Mouse (Mus musculus): ENCODE data around the gene Qser1.
"Not testable (repeated sequence)": the region's sequence is repeated elsewhere in the genome, so short reads cannot be mapped to it uniquely, and the experiment has no call there.

Qser1 gene

DNA sequence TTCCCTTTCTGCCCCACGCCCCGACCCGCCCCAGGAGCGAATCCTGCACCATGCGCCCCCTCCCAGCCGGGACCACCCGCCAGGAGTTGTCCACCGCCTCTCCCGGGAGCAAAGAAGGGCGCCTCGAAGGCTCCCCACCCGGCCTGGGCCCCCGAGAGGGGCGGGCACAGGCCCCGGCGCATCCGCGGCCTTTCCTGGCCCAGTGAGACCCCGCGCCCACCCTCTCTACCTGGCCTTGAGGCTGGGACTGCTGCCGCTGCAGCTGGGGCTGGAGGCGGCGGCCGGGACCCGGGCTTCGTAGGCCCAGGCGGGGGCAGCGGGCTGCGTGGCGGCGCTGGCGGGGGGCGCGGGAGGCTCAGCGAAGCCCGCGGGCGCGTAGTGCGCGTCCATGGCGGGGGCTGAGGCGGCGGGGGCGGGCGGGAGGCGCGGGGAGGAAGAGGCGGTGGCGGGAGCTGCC lies at the start of gene Qser1:
Gene Qser1, minus strand, starts transcription at position 390 of the 457 bp plus-strand sequence.
- no peak for DNase-seq (ENCODE audit: low read depth in 1 of 2, low spot score in 2 of 2)

DNA sequence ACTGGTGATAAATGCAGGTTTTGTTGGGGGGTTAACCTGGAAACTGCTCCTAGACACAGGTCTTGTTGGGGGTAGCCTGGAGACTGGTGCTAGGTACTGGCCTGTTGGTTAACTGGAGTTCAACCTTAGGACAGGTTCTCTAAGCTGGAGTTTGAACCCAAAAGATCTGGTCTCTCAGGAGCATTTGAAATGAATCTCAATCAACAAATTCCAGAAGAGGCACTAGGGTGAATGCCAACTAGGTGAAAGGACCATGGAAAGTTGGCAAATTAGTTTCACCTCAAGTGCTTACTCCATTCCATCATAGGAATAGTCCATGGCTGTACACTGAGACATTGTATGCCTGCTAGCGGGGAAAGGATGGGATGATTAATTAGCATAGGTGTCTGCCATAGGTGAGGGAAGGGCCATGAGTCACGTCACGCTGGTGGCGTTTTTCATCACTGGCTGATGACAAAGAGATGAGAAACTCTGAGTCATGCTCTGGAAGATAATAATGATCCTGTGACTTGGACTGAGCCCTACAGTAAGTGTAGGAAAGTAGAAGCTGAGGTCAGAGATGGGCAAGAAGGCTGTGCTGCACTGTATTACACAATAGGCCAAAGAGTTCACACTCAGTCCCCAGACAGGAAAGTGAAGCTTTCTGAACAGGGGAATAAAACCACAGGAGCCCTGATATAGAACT lies 47.8 kb upstream of the Qser1 start:
- peak in 1 of 2 experiments; percentile 2 for DNase-seq (ENCODE audit: low read depth in 1 of 2, low spot score in 2 of 2)

DNA sequence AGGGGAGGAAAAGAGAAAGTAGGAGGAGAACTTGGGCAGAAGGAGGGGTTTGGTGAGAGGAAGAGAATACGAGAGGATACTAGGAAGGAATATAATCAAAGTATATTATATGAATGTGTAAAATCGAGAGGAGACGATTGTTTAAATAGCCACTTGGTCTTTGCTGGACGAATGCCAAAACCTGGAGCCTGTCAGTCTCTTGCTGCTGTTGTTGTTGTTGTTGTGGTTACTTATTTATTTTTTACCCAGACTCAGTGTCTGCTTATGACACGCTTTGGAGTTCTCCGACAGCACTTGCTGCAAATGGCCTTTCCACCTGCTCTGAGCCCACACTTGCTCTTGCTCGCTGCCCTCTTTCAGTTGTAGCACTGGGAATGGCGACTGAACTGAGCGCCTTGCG lies 43.9 kb upstream of the Qser1 start:
- DNase-seq (ENCODE audit: low read depth in 1 of 2, low spot score in 2 of 2), result no peak

DNA sequence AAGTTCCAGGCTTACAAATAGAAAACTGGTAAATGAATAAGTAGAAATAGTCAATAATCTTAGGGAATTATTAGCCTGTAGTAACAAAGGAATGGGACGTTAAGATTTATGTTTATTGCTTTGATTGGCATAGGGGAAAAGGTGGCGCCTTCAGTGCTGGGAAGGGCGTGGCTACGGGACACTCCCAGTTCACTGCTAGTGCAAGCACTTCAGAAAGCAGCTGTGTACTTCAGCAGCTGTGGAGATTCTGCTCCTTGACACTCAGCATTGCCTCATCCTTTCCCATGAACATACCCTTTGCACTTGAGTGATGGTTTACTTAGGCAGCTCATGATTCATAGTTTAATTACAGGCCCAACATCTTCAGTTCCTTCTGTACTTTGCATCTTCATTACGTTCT lies 42.5 kb upstream of the Qser1 start:
- no peak for DNase-seq (ENCODE audit: low read depth in 1 of 2, low spot score in 2 of 2)

DNA sequence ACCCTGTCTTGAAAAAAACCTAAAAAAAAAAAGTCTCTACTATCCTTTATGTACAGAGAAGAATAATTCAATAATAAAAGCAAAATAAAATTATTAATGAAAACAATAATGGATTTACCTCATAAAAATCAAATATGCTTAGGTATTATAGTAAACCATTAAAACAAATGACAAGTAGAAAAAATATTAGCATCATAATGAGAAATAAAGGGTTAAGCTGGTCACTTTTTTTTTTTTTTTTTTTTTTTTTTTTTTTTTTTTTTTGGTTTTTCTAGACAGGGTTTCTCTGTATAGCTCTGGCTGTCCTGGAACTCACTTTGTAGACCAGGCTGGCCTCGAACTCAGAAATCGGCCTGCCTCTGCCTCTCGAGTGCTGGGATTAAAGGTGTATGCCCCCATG lies 41.5 kb upstream of the Qser1 start:
- not testable (repeated sequence) for DNase-seq (ENCODE audit: low read depth in 1 of 2, low spot score in 2 of 2)

DNA sequence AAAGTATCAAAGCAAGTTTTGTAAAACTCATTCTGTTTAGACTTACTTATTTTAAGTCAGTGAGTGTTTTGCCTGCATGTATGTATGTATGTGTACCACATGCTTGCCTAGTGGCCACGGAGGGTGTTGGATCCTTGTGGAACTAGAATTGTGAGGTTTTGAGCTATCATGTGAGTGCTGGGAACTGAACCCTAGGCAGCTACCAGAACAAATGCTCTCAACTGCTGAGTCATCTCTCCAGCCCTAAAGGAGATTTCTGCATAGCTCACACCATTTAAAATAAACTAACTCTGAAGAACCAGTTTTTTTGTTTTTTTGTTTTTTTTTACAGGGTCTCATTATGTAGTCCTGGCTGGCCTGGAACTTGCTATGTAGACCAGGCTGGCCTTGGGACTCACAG lies 39.7 kb upstream of the Qser1 start:
- DNase-seq (ENCODE audit: low read depth in 1 of 2, low spot score in 2 of 2), result no peak

DNA sequence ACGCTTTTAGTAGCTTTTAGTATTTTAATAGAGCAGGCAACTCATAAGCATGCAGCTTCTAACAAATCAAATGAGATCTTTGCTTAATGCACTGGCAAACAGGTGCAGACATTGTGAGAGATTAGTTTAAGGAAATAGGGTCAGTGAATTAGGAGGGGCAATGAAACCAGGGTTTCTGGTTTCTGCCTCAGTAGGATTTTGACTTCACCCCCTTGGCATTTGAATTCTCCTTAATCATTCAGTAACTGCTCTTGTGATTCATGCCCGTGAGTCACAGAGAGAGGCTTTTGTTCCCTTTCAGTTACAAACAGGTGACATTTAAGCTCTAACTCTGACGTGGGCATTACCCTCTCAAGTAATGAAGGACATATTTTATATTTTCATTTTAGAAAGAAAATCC lies 39.2 kb upstream of the Qser1 start:
- no peak for DNase-seq (ENCODE audit: low read depth in 1 of 2, low spot score in 2 of 2)

DNA sequence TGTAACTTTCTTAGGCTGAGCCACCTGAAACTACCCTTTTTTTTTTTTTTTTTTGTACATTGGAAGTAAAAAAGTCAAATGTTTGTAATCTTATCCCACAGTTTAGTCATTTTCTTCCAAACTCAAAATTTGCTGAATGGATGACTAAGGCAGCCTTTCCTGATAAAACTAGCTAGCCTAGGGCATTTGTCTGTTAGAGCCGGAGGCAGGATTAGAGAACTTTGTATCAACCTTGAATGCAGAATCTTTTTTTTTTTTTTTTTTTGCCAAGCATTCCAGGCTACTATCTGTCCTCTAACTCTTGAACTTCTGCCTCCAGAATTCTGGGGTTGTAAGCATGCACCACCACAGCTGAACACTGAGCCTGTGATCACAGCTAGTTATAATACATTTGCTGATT lies 38.3 kb upstream of the Qser1 start:
- no peak for DNase-seq (ENCODE audit: low read depth in 1 of 2, low spot score in 2 of 2)

DNA sequence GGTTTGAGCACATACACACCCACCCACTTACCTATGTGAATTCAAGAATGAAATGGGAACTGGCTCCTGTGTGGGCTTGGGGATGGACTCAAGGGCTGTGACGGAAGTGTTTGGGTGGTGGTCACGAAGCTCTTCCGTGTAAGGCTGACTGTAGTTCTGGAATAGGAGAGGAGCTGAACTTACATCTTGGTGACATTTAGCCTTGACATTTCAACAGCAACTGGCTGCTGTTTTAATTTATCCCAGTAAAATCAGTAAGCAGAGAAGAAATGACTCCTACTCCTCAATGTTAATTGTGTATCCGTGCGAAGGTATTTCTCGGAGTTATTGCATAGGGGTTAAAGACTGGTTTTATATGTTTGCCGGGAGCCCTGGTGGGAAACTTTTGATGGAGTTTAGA lies 36.0 kb upstream of the Qser1 start:
- no peak for DNase-seq (ENCODE audit: low read depth in 1 of 2, low spot score in 2 of 2)

DNA sequence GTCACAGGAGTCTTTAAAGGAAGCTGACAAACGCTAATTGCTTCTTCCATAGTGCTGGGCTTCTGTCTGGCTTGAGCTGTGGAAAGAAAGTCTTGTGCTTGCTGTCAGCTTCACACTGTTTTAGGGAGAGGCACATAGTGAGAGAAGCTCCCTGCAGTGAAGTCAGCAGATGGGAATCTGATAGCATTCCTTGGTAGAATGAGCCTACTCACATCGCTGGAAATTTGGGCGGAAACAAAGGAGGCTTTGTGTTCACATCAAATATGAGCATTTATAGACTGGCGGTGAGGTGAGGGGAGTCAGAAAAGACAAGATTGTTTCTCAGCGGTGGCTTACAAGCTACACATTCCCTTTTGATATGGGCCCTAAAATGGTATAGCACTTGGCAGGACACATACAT lies 35.1 kb upstream of the Qser1 start:
- DNase-seq (ENCODE audit: low read depth in 1 of 2, low spot score in 2 of 2), result no peak

DNA sequence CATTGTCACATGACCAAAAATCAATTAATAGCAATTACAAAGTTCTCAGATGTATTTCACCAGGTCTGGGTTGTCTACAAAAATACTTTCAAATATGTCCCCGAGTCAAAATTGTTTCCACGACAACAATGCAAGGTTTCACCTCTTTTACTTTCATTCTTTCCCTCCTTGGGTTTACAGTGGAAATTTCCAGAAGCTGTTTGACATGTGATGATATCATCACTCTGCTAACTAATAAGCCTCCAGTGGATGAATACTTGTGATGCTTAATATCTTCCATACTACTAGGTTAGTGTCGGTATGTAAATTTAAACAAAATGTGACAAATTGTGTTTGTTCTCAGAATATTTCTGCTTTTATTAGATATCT lies 33.4 kb upstream of the Qser1 start:
- DNase-seq (ENCODE audit: low read depth in 1 of 2, low spot score in 2 of 2), result no peak

DNA sequence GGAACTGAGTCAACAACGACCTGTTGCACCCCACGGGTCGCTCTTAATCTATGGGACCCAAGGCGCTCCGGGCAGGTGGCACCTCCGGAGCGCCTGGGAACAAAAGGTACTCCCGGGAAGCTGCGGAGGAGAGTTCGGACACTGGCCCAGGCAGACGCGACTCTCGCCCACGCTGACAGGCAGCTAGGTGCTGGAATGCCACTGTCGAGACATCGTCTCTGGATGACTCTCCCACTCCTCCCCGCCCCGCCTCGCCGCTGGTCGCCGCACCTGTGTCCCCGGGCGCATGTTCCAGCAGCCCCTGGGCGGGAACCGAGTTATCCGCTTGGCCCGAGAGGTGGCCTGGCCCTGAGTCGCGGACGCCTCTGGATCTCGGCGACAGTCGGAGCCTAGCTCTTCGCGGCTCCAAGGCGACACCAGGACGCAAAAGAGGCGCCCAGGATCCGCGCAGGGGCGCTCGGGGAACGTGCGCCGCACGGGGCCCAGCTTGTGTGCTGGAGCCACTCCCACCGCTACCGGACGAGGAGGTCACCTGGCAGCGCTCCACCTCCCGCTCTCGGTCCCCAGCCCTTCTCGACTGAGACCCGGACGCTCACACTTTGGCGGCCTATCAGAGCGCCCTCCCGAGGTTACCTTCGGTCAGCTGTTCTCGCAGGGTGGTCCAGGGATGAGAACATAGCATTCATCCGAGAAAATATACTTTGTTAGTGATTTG lies 32.9 kb upstream of the Qser1 start, which contains the start of gene Prrg4:
Gene Prrg4, minus strand, starts transcription at position 601 of the 715 bp plus-strand sequence.
- DNase-seq (ENCODE audit: low read depth in 1 of 2, low spot score in 2 of 2), result no peak

DNA sequence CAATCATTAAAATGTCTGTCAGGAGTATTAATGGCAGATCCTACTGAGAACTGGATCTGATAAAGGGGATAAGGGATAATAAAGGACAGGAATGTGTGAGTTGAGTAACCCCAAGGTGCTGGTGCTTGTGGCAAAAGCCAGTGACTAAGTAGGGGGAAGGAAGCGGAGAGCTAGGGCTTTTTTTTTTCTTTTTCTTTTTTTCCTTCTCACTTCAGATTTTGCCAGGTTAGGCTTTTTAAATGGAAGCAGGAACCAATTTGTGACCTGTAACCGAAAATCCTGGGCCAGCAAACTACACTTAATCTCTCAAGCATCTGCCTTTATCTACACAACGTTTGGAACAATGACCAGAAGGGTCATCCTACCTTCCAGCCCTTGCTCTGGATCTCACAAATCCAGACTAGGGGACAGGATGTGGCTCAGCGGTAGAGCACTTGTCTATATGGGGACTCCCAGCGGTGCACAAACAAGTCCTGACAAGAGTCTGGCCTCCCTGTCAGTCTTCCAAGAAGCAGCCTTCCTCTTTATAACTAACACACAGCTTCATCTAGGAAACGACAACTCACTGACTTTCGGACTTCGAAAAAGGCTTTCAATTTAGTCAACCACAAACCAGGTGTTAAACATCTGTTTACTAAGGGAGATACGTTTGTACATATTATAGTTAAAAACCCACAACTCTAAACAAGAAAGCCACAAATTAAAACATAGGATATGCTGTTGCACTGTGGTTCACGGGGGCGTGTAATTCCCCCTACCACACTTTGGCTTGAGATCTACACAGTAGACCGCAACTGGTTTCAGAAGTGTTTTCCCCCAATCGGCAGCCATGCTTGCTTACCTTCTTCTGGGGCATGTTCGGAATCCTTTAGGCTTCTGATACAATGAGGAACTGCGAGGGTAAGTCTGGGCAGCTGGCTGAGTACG lies 31.9 kb upstream of the Qser1 start:
- no peak for DNase-seq (ENCODE audit: low read depth in 1 of 2, low spot score in 2 of 2)

DNA sequence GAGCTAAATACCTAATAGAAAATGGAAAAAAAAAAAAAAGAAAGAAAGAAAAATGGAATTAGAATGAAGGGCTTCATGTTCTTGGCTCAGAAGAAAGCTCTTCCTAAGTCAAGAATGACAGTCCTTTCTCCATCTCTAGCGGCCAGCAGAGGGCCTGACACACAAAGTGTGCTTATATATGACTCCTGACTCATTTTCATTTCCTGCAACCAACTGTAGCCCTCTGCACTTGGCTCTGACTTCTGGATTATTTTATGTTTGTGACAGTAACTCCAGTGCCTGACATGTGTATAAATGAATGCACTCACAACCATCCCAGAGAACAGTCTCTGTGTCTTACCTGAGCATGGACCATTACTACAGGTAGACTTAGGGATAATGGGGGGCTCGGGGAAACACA lies 31.1 kb upstream of the Qser1 start:
- DNase-seq (ENCODE audit: low read depth in 1 of 2, low spot score in 2 of 2), result no peak

DNA sequence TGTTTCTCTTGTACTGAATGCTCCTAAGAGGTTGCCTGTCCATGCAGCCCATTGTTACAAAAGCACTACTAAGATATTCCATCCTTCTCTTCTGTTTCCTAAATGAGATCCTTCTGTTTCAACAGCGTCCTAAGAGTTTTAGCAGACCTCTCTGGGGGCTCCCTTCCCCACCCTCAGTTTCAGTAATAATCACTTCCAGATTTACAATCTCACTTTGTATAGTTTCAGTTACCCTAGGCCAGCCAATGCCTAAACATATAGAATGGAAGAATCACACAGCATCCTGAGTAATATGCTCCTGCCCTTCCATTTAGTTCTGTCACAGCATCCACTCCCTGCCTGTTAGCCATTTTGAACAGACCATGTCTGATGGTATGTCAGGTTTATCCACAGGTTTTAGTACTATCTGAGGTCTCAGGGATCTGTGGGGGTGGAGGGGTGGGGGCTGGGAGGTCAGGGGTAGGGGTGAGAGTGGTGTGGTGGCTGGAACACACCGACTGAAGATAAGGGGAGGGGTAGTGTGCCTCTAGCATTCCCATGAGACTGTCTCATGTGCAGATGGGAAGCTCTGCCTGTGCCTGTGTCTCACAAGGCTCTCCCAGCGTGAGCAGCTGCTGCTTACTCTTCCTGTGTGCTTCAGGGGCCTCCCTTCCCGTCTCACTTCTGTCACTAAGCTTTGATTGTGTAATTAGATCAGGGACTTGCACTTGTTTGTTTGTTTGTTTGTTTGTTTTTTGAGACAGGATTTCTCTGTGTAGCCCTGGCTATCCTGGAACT lies 30.3 kb upstream of the Qser1 start:
- no peak for DNase-seq (ENCODE audit: low read depth in 1 of 2, low spot score in 2 of 2)

DNA sequence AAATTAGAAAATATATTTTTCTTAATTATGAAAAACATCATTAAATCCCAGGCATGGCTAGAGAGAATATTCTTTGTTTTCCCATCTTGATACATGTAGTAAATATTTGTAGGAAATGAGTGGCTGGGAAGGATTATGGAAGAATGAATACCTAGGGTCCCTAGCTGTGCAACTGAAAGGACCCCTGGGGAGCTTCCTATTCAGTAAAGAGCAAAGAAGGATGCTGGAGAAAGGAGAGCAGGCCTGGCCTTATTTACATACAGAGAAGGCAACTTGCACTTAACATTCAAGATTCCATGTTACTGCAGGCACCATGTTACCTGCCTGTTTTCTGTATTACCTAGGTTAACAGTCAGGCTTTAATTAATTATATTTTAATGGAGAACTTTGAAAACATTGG lies 26.0 kb upstream of the Qser1 start:
- no peak for DNase-seq (ENCODE audit: low read depth in 1 of 2, low spot score in 2 of 2)

DNA sequence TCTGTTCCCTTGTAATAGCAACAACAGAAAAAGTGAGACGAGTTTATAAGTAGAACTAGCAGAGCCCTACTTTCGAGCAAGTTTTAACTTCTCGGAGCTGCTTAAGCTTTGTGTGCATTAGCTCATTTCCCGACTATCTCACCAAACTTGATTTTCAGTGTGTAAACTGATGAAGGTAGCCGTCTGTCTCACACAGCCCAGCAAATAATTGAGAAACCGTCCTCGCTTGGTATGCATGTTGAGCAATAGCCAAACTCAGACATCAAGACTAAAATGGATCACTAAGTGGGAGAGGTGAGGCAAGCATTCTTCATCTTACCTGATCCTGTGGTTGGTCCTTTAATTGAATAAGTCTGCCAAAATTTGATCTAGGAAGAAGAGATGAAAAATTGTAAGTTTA lies 25.2 kb upstream of the Qser1 start:
- no peak for DNase-seq (ENCODE audit: low read depth in 1 of 2, low spot score in 2 of 2)

DNA sequence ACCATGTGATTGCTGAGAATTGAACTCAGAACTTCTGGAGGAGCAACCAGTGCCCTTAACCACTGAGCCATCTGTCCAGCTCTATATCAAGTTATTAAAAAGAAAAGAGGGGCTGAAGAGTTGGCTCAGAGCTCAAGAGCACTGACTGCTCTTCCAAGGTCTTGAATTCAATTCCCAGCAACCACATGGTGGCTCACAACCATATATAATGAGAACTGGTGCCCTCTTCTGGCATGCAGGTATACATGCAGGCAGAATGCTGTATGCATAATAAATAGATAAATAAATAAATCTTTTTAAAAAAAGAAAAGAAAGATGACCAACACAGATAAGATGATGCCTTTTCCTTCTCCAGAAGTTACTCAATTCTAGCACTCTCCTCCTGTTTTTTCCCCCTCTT lies 24.4 kb upstream of the Qser1 start:
- DNase-seq (ENCODE audit: low read depth in 1 of 2, low spot score in 2 of 2), result no peak

DNA sequence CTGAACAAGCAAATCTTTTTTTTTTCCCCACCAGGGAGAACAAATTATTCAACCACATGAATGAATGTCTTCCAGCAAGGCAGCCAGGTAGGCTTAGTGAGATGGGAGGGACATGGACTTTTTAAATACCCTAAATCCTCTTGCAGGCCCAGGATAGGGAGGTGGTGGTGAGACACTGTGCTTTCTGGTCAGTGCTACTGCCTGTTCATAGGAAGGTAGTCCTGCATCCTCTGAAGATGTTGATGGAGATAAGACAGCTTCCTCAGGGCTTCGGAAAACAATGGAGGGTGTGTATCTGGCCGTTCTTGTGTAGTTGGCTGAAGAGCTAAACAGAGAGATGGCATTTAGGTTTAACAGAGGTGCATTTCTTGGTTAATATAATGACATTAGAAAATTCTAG lies 15.9 kb upstream of the Qser1 start:
- no peak for DNase-seq (ENCODE audit: low read depth in 1 of 2, low spot score in 2 of 2)

DNA sequence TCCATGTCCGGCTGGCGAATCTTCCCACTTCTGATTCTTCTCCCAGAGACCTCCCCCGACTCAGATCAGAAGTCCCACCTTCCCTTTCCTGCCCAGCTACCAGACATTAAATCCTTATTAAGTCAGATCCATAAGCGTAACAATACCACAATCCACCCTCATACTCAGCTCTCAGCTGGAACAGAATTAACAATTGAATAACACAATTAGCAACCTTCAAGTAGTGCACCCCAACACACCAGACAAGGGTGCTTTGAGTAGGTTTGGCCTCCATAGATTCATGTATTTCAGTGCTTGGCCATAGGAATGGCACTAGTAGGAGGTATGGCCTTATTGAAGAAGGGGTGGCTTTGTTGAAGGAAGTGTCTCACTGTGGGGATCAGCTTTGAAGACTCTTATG lies 9.6 kb upstream of the Qser1 start:
- no peak for DNase-seq (ENCODE audit: low read depth in 1 of 2, low spot score in 2 of 2)

DNA sequence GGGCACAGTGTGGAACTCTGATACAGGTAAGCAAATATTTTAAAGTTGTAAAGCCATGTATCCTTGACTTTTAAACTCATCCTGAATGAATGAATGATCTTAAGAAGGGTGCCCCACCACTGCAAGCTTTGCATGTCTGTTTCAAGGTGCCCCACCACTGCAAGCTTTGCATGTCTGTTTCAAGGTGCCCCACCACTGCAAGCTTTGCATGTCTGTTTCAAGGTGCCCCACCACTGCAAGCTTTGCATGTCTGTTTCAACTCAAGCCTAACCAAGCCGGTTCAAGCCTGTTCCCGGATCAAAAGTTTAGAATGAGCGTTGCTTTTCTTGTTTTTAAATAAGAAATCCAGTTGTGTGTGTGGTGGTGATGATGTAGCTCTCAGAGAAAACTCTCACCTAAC lies 2.2 kb upstream of the Qser1 start:
- not testable (repeated sequence) for DNase-seq (ENCODE audit: low read depth in 1 of 2, low spot score in 2 of 2)

Data from monocyte, adult 2 months (primary cell).